Mouse (Mus musculus): ENCODE measurements around the gene Gfod1.

The Gfod1 gene

DNA sequence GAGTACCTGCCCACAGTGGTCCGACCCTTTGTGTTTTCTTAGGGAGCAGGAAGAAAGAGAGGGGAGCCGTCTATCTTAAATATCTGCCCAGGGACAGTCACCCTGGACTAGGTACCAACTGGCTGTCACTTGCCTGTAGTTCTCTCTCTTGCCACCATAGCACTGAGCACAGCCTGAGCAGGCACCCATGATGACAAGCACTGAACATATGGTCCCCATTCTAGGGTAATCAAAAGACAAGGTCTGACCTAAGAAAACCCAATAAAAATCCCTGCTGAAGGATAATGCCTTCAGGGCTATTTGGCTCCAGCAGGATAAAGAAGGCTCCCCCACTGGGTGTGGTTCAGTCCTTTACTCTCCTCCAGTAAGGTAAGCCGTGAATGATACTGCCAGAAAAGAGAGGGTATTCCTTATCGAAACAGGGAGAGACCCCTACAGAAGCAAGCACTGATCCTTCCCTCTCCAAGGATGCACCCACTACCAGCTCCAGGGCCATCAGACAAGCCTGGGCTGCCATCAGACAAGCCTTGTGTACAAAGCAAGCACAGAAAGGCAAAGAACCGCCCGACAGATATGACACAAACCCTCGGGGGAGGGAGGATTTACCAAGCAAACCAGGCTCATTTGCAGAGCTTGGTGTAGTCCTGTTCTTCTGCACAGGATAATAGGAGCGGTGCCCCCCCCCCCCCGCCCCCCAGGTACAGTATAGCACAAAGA is 68.9 kb downstream of the Gfod1 start:
- intact Hi-C loops (cut with DNase I): no loop called here

DNA sequence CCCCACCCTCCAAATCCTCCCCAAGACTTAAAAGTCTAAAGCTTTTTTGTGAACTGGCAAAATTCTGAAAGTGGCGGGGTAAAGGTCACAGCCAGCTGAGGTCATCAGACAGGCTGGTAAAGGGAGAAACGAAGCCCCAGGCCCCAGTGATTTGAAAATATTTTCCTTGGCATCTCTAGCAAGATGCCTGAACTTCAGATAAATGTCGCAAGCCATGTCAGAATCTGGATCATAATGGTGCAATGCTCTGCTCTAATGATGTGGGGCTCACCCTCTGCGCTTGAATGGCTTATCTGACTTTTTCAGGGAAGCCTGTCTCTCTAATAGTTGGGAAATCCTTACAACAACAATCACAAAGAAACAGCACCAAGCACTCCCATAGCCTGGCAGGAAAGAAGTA is 70.6 kb downstream of the Gfod1 start:
- intact Hi-C loops (cut with DNase I): no loop called here

DNA sequence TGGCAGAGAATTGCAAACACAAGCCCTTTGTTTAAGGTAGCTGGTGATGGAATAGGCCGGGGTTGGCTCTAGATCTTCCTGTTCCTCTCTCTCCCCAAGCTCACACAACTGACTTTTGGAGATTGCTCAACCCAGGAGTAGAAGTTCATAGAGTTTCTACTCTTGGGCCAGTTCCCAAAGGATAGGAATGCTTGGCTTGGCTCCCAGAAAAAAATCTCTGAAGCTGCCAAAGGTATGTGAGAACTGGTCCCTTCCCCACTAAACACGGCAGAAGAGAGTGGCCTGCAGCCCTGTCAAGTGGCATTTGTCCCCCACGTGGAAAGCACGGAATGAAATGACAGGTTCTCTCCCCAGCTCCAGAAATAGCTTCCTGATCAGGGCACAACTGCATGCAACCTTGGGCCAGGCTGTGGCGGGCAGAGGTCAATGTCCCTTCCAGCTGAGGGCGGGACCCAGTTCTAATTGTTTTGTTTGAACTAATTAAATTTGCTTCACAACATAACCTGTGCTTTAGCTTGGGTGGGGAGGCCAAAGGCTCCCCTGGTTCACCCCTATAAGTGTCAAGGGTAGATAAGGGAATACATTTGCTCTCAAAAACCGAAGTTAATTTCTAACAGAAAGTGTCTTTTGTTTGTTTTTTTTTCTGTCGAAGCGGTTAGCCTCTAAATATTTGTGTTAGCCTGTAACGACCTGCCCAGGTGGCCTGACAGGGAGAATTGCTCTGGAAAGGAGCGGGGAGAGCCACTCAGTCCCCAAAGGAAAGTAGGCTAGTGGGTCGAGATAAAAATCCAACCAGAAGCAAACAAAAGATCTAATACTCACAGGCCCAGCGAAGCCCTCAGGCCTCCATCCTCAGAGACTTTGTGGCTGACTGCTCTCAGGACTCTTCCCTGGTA is 71.8 kb downstream of the Gfod1 start:
- intact Hi-C loops (cut with DNase I): no loop called here

DNA sequence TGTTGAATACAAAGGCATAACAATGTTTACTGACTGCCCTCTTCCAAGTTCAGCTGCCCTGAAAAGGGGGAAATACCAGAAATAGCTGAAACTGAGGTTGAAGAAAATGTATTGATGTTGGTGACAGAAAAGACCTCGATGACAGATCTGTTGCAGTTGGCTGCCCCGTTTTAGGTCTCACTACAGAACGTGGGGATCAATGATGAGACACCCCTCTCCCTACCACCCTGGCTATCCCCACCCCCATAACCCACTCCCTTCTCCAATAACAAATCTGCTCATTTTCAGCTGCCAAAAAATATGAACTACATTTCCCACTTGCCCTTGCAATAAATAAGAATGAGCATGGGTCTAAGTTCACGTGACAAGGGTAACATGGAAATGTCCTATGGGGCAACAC is 73.1 kb downstream of the Gfod1 start:
- intact Hi-C loops (cut with DNase I): no loop called here

DNA sequence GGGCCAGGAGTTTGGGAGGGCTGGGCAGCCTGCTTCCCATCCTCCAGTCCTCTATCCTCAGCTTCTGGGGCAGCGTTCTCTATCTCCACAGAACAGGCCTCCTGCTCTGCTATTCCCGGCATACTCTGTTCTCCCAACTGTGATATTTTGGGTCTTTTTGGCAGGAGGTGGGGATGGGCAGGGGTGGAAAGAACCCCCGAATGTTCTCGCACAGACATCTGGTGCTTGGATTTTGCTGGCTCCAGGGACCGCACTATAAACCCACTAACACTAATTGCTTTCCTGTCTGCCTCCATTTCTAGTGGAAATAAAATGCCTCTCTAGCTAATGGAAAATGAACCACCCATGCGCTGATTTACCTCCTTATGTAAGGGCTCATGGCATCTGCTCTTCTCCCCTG is 73.7 kb downstream of the Gfod1 start:
- intact Hi-C loops (cut with DNase I): no loop called here

DNA sequence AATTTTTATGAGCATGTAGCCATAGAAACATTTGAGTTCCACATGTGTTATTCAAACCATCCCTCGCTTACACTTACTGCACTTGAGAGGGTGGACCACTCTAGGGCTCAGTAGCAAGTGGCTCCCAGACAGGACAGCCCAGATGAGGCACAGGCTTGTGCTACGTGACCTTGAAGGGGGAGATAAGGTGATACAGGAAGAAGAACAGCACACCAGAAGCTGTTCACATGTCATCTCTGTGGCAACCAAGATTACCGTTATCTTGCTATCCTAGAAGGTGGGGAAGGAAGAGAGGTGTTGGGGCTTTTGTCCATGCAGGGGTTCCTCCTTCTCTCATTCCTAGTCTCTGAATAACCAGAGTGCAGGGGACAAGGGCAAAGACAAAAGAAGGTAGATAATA is 74.2 kb downstream of the Gfod1 start:
- intact Hi-C loops (cut with DNase I): no loop called here

DNA sequence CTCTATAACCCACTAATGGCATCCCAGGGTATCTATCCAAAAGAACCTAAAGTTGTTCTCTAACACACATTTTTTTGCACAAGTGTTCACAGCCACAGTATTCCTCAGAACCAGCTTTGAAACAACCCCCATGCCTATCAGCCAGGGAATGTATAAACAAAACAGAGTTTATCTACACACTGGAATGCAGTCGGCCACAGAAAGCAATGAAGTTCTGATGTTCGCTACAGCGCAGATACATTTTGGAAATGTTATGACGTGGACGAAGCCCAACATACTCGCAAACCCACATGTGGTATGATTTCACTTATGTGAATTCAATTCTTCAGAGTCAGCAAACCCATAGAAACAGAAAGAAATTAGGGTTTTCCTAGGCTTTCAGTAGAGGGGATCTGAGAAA is 75.8 kb downstream of the Gfod1 start:
- intact Hi-C loops (cut with DNase I): no loop called here

DNA sequence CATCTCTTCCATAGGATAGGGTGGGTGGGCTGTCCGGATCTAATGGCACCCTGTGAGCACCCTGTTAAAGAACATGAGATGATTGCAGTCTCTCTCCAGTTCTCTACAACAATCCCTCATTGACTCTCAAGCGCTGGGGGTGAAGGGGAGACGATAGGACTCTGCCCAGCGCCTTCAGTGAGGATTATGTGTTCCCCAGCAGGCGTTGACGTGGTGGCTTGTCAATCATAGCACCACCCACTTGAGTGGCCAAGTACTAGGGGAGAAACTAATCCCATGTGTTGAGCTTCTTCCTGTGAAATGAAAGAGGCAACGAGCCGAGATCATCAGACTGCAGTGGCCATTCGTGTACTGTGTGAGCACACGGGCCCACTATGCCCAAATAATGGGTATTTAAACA is 77.9 kb downstream of the Gfod1 start:
- intact Hi-C loops (cut with DNase I): no loop called here

DNA sequence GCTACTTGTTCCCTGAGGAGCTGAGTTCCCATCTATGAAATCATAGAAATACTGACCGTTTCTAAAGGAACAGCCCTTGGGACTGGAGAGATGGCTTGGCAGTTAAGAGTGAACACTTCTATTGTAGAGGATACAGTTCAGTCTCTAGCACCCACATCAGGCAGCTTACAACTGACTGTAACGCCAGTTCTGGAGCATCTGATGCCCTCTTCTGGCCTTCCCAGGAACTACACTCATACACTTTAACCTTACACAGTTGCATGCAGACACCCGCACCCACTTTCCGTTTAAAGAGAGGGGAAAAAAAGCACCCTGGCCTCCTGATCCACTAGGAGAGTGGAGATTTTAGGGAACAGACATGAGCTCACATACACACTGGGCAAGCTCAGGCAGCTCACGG is 78.8 kb downstream of the Gfod1 start:
- intact Hi-C loops (cut with DNase I): no loop called here

DNA sequence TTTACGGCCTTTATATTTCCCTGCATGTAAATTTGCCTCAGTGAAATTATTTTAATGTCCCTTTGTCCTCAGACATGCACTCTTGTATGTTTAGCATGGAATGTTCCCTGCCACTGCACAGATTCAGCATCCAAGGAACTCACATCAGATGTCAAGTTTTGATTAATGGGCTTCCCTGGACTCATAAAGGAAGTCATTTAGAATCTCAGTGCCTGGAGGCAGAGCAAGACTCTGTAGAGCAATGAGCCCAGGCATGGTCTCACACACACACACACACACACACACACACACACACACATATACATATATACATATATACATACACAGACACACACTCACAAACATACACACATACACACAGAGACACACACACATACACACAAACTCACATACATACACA is 81.9 kb downstream of the Gfod1 start:
- intact Hi-C loops (cut with DNase I): no loop called here

DNA sequence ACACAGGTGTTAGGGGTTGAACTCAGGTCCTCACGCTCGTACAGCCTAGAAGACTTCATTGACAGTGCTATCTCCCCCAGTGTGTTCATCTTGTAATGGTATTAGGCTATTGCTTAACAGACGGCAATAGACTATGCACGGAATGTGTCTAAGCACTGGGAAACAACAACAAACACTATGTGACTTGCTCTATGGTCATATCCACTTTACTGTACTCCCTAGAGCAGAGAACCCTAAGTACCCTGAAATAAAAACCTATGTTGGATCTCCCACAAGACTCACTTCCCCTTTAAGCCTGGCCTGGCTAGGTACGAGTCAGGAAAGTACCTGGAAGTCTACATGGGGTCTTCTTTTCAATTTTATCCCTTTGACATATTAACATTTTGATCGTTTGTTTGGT is 82.7 kb downstream of the Gfod1 start:
- intact Hi-C loops (cut with DNase I): no loop called here

DNA sequence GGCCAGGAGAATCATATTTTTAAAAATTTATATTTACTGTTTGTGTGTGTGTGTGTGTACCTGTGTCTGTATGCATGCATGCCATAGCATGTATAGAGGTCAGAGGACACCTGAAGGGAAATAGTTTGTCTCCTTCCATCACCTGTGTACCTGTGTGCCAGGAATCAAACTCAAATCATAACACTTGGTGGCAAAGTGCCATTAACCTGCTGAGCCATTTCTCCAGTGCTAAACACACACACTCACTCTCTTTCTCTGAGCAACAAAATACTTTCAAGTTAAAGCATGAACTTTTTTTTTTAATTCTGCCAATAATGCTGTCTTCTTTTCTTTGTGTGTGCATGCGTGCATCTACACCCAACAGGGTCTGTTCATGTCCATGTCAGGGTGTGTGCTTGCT is 83.3 kb downstream of the Gfod1 start:
- intact Hi-C loops (cut with DNase I): no loop called here

DNA sequence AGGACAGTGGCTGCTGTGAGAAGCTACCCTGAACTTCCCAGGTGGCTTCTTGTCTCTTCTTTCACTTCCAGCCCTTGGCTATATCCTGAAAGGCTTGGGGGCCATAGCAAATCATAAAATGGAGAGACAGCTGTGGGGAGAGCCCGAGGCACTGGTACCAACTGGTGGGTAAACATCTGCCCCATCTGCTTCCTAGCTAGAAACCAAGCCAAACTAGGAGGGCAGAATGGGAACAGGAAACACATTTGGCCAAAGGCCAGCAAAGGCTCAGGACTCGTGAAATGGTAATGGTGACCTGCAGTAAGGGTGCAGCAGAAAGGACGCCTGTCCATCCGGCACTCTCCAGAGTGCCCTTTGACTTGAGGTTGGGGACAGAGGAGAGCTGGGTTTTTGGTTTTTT is 85.2 kb downstream of the Gfod1 start:
- intact Hi-C loops (cut with DNase I): no loop called here

DNA sequence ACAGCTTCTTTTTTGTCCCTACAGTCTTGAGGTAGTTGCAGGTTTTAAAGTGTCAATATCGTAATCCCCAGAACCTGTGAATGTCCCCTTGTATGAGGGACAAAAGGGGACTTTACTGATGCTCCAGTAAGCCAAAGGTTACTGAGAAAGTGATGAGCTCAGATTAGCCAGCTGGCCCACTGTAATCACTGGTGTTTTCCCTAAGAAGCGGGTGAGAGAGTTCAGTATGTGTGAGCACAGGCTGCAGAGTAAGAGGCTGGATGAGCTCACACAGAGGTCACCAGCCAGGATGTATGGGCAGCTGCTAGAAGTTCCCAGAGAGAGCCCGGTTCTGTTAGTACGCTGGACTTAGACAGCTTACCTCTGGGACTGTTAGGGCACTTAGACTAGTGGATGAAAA is 85.7 kb downstream of the Gfod1 start:
- intact Hi-C loops (cut with DNase I): no loop called here

DNA sequence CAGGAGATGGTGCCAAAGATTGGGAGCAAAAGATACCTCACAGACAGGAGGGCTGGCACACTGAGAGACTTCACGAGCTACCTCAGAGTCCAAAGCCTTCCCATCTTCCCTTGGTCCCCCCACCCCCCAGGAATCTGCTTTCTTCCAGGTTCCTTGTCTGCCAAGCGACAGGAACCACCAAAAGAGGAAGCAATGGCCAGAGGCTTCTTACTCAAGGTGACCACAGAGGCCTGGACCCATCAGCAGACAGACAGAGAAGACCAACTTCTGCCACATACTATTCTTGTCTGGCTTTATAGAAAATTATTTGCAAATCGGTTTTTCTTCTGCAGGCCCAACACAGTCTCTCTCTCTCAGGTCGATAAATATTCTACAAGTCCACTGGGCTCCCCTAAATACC is 86.3 kb downstream of the Gfod1 start:
- intact Hi-C loops (cut with DNase I): no loop called here

DNA sequence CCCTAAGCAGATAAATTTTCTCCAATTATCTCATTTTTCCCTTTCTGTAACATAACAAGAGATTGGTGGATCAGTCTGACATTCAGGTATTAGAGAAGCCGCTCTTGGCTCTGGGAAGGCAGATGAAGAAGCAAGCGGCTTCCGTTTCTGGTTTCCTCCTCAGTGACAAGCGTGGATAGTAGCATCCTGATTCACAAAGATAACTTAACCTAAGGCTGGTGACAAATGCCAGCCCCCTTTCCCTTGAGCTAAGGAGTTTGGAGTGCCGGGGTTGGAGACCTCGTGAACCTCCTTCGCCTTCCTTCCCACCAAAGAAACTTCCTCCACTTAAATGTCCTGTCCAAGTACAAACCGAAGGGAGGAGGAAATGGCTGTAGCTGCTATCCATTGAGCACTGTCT is 86.9 kb downstream of the Gfod1 start:
- intact Hi-C loops (cut with DNase I): no loop called here

DNA sequence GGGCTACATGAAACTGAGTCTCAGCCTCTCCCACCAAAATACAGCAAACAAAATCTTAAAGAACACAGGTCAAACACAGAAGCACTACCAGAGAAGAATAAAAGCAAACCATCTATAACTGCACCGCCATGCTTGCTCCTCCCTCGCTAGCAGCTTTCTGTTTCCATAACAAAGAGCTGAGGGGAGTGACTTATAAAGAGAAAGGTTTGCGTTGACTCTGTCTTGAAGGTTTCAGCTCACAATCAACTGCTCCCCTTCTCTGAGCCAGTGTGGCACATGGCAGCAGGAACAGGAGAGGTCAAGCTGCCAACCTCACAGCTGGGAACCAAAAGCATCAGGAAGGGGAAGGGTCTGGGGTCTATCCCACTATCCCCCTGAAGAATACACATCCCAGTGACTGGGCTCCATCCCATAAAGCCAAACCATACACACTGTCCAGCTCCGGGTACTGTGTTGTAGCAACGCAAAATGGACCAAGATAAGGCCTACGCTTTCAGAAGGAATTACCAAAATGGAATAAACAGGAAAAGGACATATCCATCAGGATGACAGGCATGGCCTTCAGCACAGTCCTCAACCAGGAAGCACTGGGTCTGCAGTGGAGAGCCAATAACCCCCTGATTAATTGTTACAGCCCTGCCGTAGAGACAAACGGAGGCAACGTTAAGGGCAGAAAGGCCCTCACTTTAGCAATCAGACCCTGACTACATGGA is 87.8 kb downstream of the Gfod1 start:
- intact Hi-C loops (cut with DNase I): no loop called here

DNA sequence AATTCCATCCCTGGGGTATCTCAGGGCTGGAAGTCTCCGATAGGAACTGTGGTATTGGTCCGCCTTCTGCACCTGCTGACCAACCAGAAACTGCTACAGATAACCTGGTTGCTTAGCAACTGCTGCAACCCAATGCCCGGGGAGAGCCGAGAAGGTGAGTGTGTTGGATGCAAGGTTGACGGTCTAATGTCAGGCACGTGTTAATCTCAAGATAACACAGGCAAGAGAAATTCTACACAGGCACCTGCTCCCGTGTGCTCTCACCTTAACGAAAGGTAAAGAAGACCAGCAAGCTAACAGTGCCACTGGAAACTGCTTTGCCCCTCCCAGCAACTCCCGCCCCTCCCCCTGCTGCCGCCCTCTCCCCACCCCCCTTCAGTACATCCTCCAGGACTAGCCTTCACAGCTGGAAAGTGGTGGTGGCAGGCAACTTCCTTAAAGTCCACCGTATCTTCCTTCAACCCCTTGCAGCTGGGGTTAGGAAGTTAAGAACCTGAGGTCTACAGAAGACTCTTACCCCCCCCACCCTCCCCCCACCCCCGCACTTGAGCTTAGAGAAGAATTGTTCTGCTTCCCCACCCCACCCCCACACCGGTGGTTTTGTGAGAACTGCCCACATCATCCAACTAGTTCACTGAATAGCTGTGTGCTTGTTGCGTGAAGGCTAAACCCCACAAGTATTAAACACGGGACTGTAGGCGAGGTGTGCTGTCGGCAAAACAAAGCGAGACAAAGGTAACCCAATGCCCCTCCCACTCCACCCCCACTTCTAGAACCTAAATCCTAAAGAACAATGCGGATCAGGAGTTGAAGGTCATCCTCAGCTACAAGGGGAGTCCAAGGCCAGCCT is 88.6 kb downstream of the Gfod1 start:
- intact Hi-C loops (cut with DNase I): no loop called here

DNA sequence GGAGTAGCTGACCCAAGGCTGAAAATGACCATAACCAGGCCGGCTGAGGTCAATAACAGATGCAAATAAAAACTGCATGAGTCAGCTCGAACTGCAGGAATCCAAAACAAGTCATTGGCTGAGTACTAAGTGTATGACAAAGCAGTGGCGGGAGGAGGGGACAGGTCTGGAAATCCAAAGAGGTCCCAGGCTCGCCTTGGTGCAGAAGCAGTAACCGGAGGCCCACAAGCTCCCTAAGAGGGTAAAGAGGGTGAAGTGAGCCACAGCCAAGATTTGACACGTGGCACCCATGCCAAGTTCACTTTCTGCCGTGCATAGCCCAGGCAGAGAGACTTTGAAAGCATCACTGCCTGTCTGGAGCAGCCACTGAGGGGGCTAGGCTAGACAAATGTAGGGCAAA is 91.6 kb downstream of the Gfod1 start:
- intact Hi-C loops (cut with DNase I): no loop called here

DNA sequence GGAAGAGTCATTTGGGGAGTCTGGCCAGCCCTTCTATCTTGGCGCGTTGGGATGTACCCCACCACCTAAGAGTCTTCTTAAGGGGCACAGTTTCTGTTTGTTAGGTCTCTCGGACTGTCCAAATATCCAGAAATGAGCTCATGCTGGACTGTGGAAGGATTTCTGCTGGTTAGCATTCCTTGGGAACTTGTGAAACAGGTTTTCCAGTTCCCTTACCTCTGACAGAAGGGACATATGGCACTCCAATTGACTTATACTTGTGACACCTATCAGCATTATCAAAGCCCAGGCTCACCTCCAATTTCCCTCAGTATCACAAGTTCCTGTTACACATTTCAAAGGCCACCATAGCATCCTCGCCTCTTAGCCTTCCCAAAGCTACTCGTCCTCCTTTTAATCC is 93.0 kb downstream of the Gfod1 start:
- intact Hi-C loops (cut with DNase I): no loop called here

DNA sequence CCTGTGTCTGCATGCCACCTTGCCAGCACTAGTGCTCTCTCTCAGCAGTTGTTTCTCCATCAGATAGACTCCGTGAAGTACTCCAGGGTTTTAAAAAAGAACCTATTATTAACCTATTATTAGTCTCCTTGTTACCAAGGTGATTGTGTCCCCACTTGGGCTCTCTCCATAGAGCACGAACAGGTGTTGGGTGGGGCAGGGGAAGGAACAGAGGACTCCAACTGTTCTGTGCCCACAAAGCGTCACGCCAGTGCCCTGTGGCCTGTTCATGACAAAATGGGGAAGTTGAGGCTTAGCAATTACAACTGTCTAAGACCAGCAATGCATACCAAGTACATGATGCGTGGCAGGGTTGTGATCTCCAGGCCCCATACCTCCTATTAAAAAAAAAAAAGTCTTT is 94.4 kb downstream of the Gfod1 start:
- intact Hi-C loops (cut with DNase I): no loop called here

Data from adrenal gland (tissue).